Mouse (Mus musculus): ENCODE results near the gene Mst1. TPM values are rescaled to one million over a fixed set of nuclear protein-coding genes. Genes with fewer than 3 reads are reported as not detected.

The Mst1 gene
- total and polyA plus RNA-seq, 2 experiments from 2014 or later, result not detected

GRCm38 (mm10) chr9:108095949-108096712 lies 15.9 kb downstream of the Mst1 start:
- WGBS, result 64% methylated on average over 10 of the region's 10 CpGs
- H3K36me3 ChIP-seq (ENCODE audit: insufficient read depth, low read length), result peaks cover 45% of the 10 kb centered on the region
- no peaks in the 10 kb centered on the region for H3K27me3 ChIP-seq (ENCODE audit: insufficient read depth, low read length)
- no peaks in the 10 kb centered on the region; the same call in 1 of the 2 replicates for H3K4me1 ChIP-seq (ENCODE audit: insufficient read depth, low read length)
- DNase-seq (ENCODE audit: low spot score), result no peak
- no peak for TF ChIP-seq CTCF (IDR thresholded peaks at IDR 0.05)
- H3K4me3 ChIP-seq (ENCODE audit: low read depth, low read length), result no peak overlapping the region
- H3K9me3 ChIP-seq (ENCODE audit: low read length), result no peaks in the 10 kb centered on the region
- no peak overlapping the region for H3K4me2 ChIP-seq (ENCODE audit: low read depth, low read length, poor library complexity, severe bottlenecking)
- ATAC-seq (ENCODE audit: low FRiP score), result no peak
- no peak overlapping the region for H3K9ac ChIP-seq (replicated peaks; ENCODE audit: low read length, poor library complexity, severe bottlenecking)
- no peak overlapping the region for H3K27ac ChIP-seq (ENCODE audit: low read depth, low read length)

- no peak for TF ChIP-seq CTCF (IDR thresholded peaks at IDR 0.05)
- ATAC-seq (ENCODE audit: low FRiP score) (no peak), DNase-seq (ENCODE audit: low spot score) (no peak)
- Histone ChIP-seq H3K4me1 (ENCODE audit: insufficient read depth, low read length) (no peaks in the 10 kb centered on the region; the same call in 1 of the 2 replicates), H3K9ac (replicated peaks; ENCODE audit: low read length, poor library complexity, severe bottlenecking) (no peak overlapping the region), H3K4me2 (ENCODE audit: low read depth, low read length, poor library complexity, severe bottlenecking) (no peak overlapping the region), H3K36me3 (ENCODE audit: insufficient read depth, low read length) (peaks cover 54% of the 10 kb centered on the region), H3K27ac (ENCODE audit: low read depth, low read length) (no peak overlapping the region), H3K4me3 (ENCODE audit: low read depth, low read length) (no peak overlapping the region), H3K9me3 (ENCODE audit: low read length) (no peaks in the 10 kb centered on the region), H3K27me3 (ENCODE audit: insufficient read depth, low read length) (no peaks in the 10 kb centered on the region)
- 84% methylated on average over 8 of the region's 8 CpGs for whole genome bisulfite sequencing
Observed at GRCm38 (mm10) chr9:108099619-108100018, 19.4 kb downstream of the Mst1 start.

GRCm38 (mm10) chr9:108104766-108105548 lies 24.7 kb downstream of the Mst1 start:
- DNase-seq (ENCODE audit: low spot score) (no peak), ATAC-seq (ENCODE audit: low FRiP score) (peak; percentile 28; the same call in 1 of the 2 replicates)
- H3K36me3 ChIP-seq (ENCODE audit: insufficient read depth, low read length), result peaks cover 70% of the 10 kb centered on the region
- WGBS, result 39% methylated on average over 31 of the region's 31 CpGs
- no peaks in the 10 kb centered on the region for H3K27me3 ChIP-seq (ENCODE audit: insufficient read depth, low read length)
- H3K4me3 ChIP-seq (ENCODE audit: low read depth, low read length), result no peak overlapping the region
- no peak overlapping the region for H3K27ac ChIP-seq (ENCODE audit: low read depth, low read length)
- H3K4me1 ChIP-seq (ENCODE audit: insufficient read depth, low read length), result no peaks in the 10 kb centered on the region
- no peak for TF ChIP-seq CTCF (IDR thresholded peaks at IDR 0.05)
- no peak overlapping the region for H3K4me2 ChIP-seq (ENCODE audit: low read depth, low read length, poor library complexity, severe bottlenecking)
- H3K9me3 ChIP-seq (ENCODE audit: low read length), result no peaks in the 10 kb centered on the region
- no peak overlapping the region for H3K9ac ChIP-seq (replicated peaks; ENCODE audit: low read length, poor library complexity, severe bottlenecking)

GRCm38 (mm10) chr9:108105549-108105863 lies 25.3 kb downstream of the Mst1 start:
- WGBS, result 59% methylated on average over 12 of the region's 12 CpGs
- Histone ChIP-seq H3K9me3 (ENCODE audit: low read length) (no peaks in the 10 kb centered on the region), H3K4me1 (ENCODE audit: insufficient read depth, low read length) (no peaks in the 10 kb centered on the region), H3K9ac (replicated peaks; ENCODE audit: low read length, poor library complexity, severe bottlenecking) (no peak overlapping the region), H3K27ac (ENCODE audit: low read depth, low read length) (no peak overlapping the region), H3K27me3 (ENCODE audit: insufficient read depth, low read length) (no peaks in the 10 kb centered on the region), H3K36me3 (ENCODE audit: insufficient read depth, low read length) (peaks cover 73% of the 10 kb centered on the region), H3K4me3 (ENCODE audit: low read depth, low read length) (no peak overlapping the region), H3K4me2 (ENCODE audit: low read depth, low read length, poor library complexity, severe bottlenecking) (no peak overlapping the region)
- ATAC-seq (ENCODE audit: low FRiP score) (peak; percentile 18; the same call in 1 of the 2 replicates), DNase-seq (ENCODE audit: low spot score) (no peak)
- no peak for TF ChIP-seq CTCF (IDR thresholded peaks at IDR 0.05)

GRCm38 (mm10) chr9:108106090-108106489 lies 25.9 kb downstream of the Mst1 start:
- no peak overlapping the region for H3K4me2 ChIP-seq (ENCODE audit: low read depth, low read length, poor library complexity, severe bottlenecking)
- DNase-seq (ENCODE audit: low spot score) (no peak), ATAC-seq (ENCODE audit: low FRiP score) (no peak)
- H3K9me3 ChIP-seq (ENCODE audit: low read length), result no peaks in the 10 kb centered on the region
- H3K9ac ChIP-seq (replicated peaks; ENCODE audit: low read length, poor library complexity, severe bottlenecking), result no peak overlapping the region
- 0 out of 2 replicates have a peak, but pooled peaks cover 2% of the 10 kb centered on the region for H3K4me1 ChIP-seq (ENCODE audit: insufficient read depth, low read length)
- no peaks in the 10 kb centered on the region for H3K27me3 ChIP-seq (ENCODE audit: insufficient read depth, low read length)
- no peak overlapping the region for H3K27ac ChIP-seq (ENCODE audit: low read depth, low read length)
- no peak for TF ChIP-seq CTCF (IDR thresholded peaks at IDR 0.05)
- H3K36me3 ChIP-seq (ENCODE audit: insufficient read depth, low read length), result peaks cover 76% of the 10 kb centered on the region
- 93% methylated on average over 23 of the region's 23 CpGs for WGBS
- H3K4me3 ChIP-seq (ENCODE audit: low read depth, low read length), result no peak overlapping the region

- DNase-seq (ENCODE audit: low spot score) (no peak), ATAC-seq (ENCODE audit: low FRiP score) (no peak)
- H3K4me3 ChIP-seq (ENCODE audit: low read depth, low read length), result no peak overlapping the region
- H3K9me3 ChIP-seq (ENCODE audit: low read length), result no peaks in the 10 kb centered on the region
- H3K4me1 ChIP-seq (ENCODE audit: insufficient read depth, low read length), result 0 out of 2 replicates have a peak, but pooled peaks cover 3% of the 10 kb centered on the region
- WGBS, result 97% methylated on average over 16 of the region's 16 CpGs
- no peak overlapping the region for H3K9ac ChIP-seq (replicated peaks; ENCODE audit: low read length, poor library complexity, severe bottlenecking)
- TF ChIP-seq CTCF (IDR thresholded peaks at IDR 0.05), result no peak
- no peak overlapping the region for H3K27ac ChIP-seq (ENCODE audit: low read depth, low read length)
- H3K36me3 ChIP-seq (ENCODE audit: insufficient read depth, low read length), result peaks cover 77% of the 10 kb centered on the region
- H3K4me2 ChIP-seq (ENCODE audit: low read depth, low read length, poor library complexity, severe bottlenecking), result no peak overlapping the region
- H3K27me3 ChIP-seq (ENCODE audit: insufficient read depth, low read length), result no peaks in the 10 kb centered on the region
Observed at GRCm38 (mm10) chr9:108107867-108108266, 27.6 kb downstream of the Mst1 start.
